Mouse (Mus musculus) hindbrain, embryonic 16.5 days (tissue): ENCODE data around the gene Fut1. TPM values are rescaled to one million over a fixed set of nuclear protein-coding genes. Genes with fewer than 3 reads are reported as not detected.

Experiments
- ATAC-seq: fragments of 200-750 bp; cut with Nextera tagmentation; 2 replicates; pipeline ENCODE4 v1.8.0; 2017; ENCODE audit warnings: moderate TSS enrichment, moderate library complexity
- H3K27ac ChIP-seq: fragments of 300-500 bp; sonication (generic); 2 replicates; pipeline ENCODE4 v1.5.1; 2014; ENCODE audit warnings: low read depth, mild to moderate bottlenecking, control low read depth, low read length, moderate library complexity
- H3K27me3 ChIP-seq: fragments of 300-500 bp; sonication (generic); replicated peaks from 2 replicates; pipeline ENCODE4 v1.6.1; 2014; ENCODE audit warnings: low read length; ENCODE audit not compliant: control insufficient read depth, insufficient read depth
- H3K36me3 ChIP-seq: fragments of 300-500 bp; sonication (generic); 2 replicates; pipeline ENCODE4 v1.6.1; 2014; ENCODE audit warnings: mild to moderate bottlenecking, low read length, moderate library complexity, mixed read lengths; ENCODE audit not compliant: control insufficient read depth, insufficient read depth
- H3K4me1 ChIP-seq: fragments of 300-500 bp; sonication (generic); 2 replicates; pipeline ENCODE4 v1.6.1; 2014; ENCODE audit warnings: low read depth, low read length; ENCODE audit not compliant: control insufficient read depth, insufficient read depth
- H3K4me2 ChIP-seq: fragments of 300-500 bp; sonication (generic); 2 replicates; pipeline ENCODE4 v1.6.1; 2014; ENCODE audit warnings: mild to moderate bottlenecking, low read length, control low read depth, moderate library complexity
- H3K4me3 ChIP-seq: fragments of 300-500 bp; sonication (generic); 2 replicates; pipeline ENCODE4 v1.5.1; 2014; ENCODE audit warnings: mild to moderate bottlenecking, low read length, control low read depth, moderate library complexity
- H3K9ac ChIP-seq: fragments of 300-500 bp; sonication (generic); 2 replicates; pipeline ENCODE4 v1.6.1; 2014; ENCODE audit warnings: low read depth, mild to moderate bottlenecking, control low read depth, low read length, moderate library complexity
- H3K9me3 ChIP-seq: fragments of 300-500 bp; sonication (generic); 2 replicates; pipeline ENCODE4 v1.6.1; 2014; ENCODE audit warnings: mild to moderate bottlenecking, low read length, moderate library complexity; ENCODE audit not compliant: control insufficient read depth
- WGBS: fragments of 180-500 bp; shearing (Covaris S2); extraction: QIAGEN DNeasy Blood & Tissue Kit; methylation state at CpG from one replicate; pipeline ENCODE4 v1.1.7; 2014; 5-methylcytosine and 5-hydroxymethylcytosine counted together
- polyA plus RNA-seq: library from polyadenylated mRNA; unstranded; fragments of >200 nt; fragmentation: Nextera tagmentation; extraction: Ambion mirVana; gene quantifications from 2 replicates; pipeline ENCODE4 v1.2.1, GENCODE M21; 2015

Fut1 gene
- polyA plus RNA-seq, 1 experiment from 2014 or later: not detected

GRCm38 (mm10) chr7:45624718-45625117, 7.6 kb downstream of the Fut1 start:
- 90% methylated on average over 3 of the region's 3 CpGs for WGBS
- H3K9ac ChIP-seq: no peak overlapping the region
- no peak overlapping the region for H3K4me3 ChIP-seq
- no peaks in the 10 kb centered on the region for H3K27me3 ChIP-seq
- H3K27ac ChIP-seq: no peak overlapping the region
- H3K4me1 ChIP-seq: peaks cover 3% of the 10 kb centered on the region; the same call in 1 of the 2 replicates
- no peaks in the 10 kb centered on the region for H3K36me3 ChIP-seq
- no peak overlapping the region for H3K4me2 ChIP-seq
- no peak for ATAC-seq
- H3K9me3 ChIP-seq: no peaks in the 10 kb centered on the region

GRCm38 (mm10) chr7:45625481-45625880, 8.4 kb downstream of the Fut1 start:
- Histone ChIP-seq H3K9ac (no peak overlapping the region), H3K9me3 (no peaks in the 10 kb centered on the region), H3K27ac (no peak overlapping the region), H3K27me3 (no peaks in the 10 kb centered on the region), H3K4me3 (no peak overlapping the region), H3K36me3 (no peaks in the 10 kb centered on the region), H3K4me1 (peaks cover 3% of the 10 kb centered on the region; the same call in 1 of the 2 replicates), H3K4me2 (no peak overlapping the region)
- no peak for ATAC-seq
- 90% methylated on average over 8 of the region's 8 CpGs for WGBS

- Histone ChIP-seq H3K36me3 (no peaks in the 10 kb centered on the region), H3K4me1 (peaks cover 3% of the 10 kb centered on the region; the same call in 1 of the 2 replicates), H3K9me3 (no peaks in the 10 kb centered on the region), H3K27ac (no peak overlapping the region), H3K9ac (no peak overlapping the region), H3K4me3 (no peak overlapping the region), H3K27me3 (no peaks in the 10 kb centered on the region), H3K4me2 (no peak overlapping the region)
- no peak for ATAC-seq
- 86% methylated on average over 7 of the region's 7 CpGs for WGBS
These were observed 9.5 kb downstream of the Fut1 start for GRCm38 (mm10) chr7:45626571-45627076.

- Histone ChIP-seq H3K27ac (peak within 1 kb of the TSS; percentile 82), H3K4me1 (peaks cover 4% of the 10 kb centered on the region), H3K9ac (peak within 1 kb of the TSS; percentile 75), H3K4me3 (peak within 1 kb of the TSS; percentile 51), H3K36me3 (no peaks in the 10 kb centered on the region), H3K27me3 (0 out of 2 replicates have a peak, but pooled peaks cover 2% of the 10 kb centered on the region), H3K4me2 (peak within 1 kb of the TSS; percentile 84), H3K9me3 (no peaks in the 10 kb centered on the region)
- WGBS: 87% methylated on average over 9 of the region's 9 CpGs
- ATAC-seq: no peak
These were observed 10.2 kb downstream of the Fut1 start, which contains the start of gene Rasip1 for GRCm38 (mm10) chr7:45627261-45627660. TSS of gene Rasip1 (plus strand) at chr7:45627488.

GRCm38 (mm10) chr7:45628364-45629294, 11.5 kb downstream of the Fut1 start:
- peak overlapping the region; percentile 82 for H3K27ac ChIP-seq
- H3K36me3 ChIP-seq: no peaks in the 10 kb centered on the region
- H3K4me2 ChIP-seq: peak overlapping the region; percentile 84
- 0 out of 2 replicates have a peak, but pooled peaks cover 2% of the 10 kb centered on the region for H3K27me3 ChIP-seq
- peaks cover 9% of the 10 kb centered on the region for H3K4me1 ChIP-seq
- under 1% methylated on average over 88 of the region's 105 CpGs for WGBS
- H3K4me3 ChIP-seq: peak overlapping the region; percentile 51
- H3K9me3 ChIP-seq: no peaks in the 10 kb centered on the region
- H3K9ac ChIP-seq: peak overlapping the region; percentile 75
- ATAC-seq: peak; percentile 89

GRCm38 (mm10) chr7:45630064-45630907, 13.2 kb downstream of the Fut1 start:
- Histone ChIP-seq H3K27ac (no peak overlapping the region), H3K27me3 (0 out of 2 replicates have a peak, but pooled peaks cover 2% of the 10 kb centered on the region), H3K4me3 (no peak overlapping the region), H3K4me2 (no peak overlapping the region), H3K36me3 (no peaks in the 10 kb centered on the region), H3K4me1 (peaks cover 9% of the 10 kb centered on the region), H3K9ac (no peak overlapping the region), H3K9me3 (no peaks in the 10 kb centered on the region)
- WGBS: 67% methylated on average over 23 of the region's 23 CpGs
- no peak for ATAC-seq

- H3K9ac ChIP-seq: peak overlapping the region; percentile 54
- H3K36me3 ChIP-seq: peaks cover 7% of the 10 kb centered on the region
- peaks cover 9% of the 10 kb centered on the region for H3K4me1 ChIP-seq
- ATAC-seq: no peak
- 0 out of 2 replicates have a peak, but pooled peaks cover 2% of the 10 kb centered on the region for H3K27me3 ChIP-seq
- peak overlapping the region; percentile 53 for H3K4me2 ChIP-seq
- no peaks in the 10 kb centered on the region for H3K9me3 ChIP-seq
- H3K4me3 ChIP-seq: peak overlapping the region; percentile 22
- 18% methylated on average over 35 of the region's 35 CpGs for WGBS
- no peak overlapping the region for H3K27ac ChIP-seq
These were observed 15.4 kb downstream of the Fut1 start for GRCm38 (mm10) chr7:45632499-45632898.

GRCm38 (mm10) chr7:45634946-45635681, 18.0 kb downstream of the Fut1 start:
- WGBS: 88% methylated on average over 11 of the region's 11 CpGs
- ATAC-seq: no peak
- Histone ChIP-seq H3K36me3 (peaks cover 7% of the 10 kb centered on the region), H3K4me2 (no peak overlapping the region), H3K27ac (no peak overlapping the region), H3K9me3 (no peaks in the 10 kb centered on the region), H3K4me3 (no peak overlapping the region), H3K4me1 (peaks cover 11% of the 10 kb centered on the region), H3K27me3 (0 out of 2 replicates have a peak, but pooled peaks cover 2% of the 10 kb centered on the region), H3K9ac (no peak overlapping the region)
